Mouse (Mus musculus): Measurements from ENCODE around the gene Fuk.
"Not testable (repeated sequence)": the region's sequence is repeated elsewhere in the genome, so short reads cannot be mapped to it uniquely, and the experiment has no call there.

The Fuk gene

GRCm38 (mm10) chr8:110901839-110902578 is at the start of gene Fuk:
Gene Fuk (minus strand): TSS chr8:110902488.
- peak; percentile 89 to 92 for DNase-seq

GRCm38 (mm10) chr8:110950065-110950484 is 47.8 kb upstream of the Fuk start:
- no peak for DNase-seq

DNA sequence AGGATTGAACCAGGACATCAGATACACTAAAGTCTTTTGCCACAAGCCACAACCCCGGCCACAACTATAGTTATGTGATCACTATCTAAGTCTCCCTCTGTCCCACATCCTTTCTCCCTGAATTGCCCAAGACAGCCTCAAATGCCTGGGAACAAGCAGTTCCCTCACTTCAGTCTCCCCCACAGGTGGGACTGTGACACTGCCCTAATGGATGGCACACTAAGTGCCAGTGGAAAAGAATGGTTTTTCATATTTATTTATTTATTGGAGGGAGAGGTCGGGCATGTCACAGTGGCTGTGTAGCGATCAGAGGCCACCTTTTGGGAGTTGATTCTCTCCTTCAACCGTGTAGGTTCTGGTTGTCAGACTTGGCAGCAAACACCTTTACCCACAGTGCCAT is 43.4 kb upstream of the Fuk start:
- DNase-seq, result no peak

DNA sequence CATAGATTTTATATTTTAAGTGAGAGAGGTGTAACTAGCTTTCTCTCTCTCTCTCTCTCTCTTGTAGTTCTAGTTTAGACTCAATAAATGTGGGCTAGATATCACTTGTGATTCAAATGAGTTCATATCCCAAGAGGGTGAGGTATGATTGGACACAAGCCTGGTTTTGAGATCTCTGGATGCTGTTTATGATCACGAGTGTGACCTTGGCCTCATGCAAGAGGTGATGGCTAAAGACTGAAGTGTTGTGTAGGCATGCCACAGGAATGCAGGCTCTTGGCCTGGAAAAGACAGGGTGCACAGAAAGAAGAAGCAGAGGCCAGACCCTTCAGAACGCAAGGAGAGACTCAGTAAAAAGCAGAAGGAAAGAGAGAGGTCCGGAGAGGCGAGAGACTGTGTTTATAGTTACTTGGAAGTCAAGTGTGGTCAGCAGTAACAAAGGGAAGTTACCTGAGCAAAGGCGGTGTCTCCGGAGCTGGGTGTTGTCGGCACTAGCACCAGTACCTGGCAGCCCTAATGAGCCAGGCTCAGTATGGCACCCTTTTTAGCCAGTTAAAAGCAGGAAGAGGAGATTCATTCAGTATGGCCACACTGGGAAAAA is 42.1 kb upstream of the Fuk start:
- DNase-seq, result no peak

DNA sequence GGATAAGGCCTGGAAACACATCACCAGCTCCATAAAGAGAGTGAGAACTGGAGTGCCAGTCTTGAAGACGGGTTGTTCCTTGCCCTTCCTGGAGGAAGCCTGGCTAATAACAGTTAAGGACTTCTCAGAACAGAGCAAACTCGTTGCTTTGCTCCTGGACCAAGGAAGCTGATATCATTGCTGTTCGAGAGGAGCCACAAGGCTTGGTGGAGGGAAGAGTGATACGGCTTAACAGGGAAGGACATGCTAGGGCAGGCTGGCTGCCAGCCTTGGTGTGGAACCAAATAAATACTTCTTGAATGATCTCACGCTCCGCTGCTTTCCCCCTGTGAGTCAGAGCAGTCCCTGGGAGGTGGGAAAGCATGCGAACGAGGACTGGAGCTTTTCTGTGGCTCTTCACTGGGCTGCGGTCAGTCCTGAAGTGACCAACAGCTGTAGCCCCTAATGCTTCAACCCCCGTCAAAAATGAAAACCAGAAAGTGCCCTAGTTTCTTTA is 39.2 kb upstream of the Fuk start:
- DNase-seq, result peak; percentile 88 to 91

- peak; percentile 86 to 90 for DNase-seq
Observed at GRCm38 (mm10) chr8:110940682-110941452, 38.6 kb upstream of the Fuk start.

DNA sequence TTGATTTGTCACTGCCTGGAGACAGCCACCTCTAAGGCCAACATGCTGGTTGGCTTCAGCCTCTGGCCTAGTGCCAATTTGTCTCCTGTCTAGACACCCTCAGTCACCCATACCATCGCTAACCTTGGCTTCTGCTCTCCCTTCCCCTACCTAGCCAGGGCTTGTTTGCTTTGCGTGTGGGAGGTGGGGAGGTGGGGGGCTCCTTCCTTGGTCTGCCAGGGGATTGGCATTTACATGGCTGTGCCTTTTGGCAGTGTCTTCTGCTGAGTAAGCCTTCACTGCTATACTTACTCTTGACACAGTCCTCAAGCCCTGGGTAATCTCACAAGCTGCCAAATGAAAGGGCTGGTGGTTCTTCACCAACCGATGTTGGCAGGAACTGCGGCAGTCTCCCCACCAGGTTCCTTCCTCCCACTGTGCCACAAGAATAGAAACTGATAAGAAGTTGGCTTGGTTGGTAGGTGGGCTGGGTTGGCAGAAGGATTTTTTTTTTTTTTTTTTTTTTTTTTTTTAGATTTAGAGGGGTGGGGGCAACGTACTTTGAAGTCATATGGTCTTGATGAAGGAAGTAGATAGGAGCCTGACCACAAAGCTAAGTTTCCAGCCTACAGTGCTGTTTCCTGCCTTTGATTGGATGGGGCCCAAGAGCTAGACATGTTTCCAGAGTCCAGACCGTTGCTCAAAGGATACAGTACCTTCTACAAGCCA is 36.7 kb upstream of the Fuk start:
- peak; percentile 87 to 90 for DNase-seq

DNA sequence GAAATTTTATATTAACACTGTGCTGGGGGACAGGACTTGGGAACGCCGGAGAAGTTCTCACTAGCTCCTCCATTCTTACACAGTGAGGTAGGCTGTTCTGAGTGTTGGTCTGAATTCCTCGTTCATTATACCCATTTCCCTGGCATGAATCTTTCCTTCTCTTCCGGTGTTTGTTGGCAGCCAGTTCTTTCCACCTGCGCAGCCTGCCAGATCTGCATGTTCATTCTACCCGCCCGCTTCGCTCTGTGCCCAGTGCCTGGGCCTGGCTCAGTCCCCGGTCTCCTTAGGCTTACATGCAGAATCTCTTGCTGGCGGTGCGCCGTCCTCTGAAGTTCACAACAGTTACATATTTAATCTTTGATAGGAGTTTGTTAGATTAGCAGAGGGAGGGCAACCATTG is 33.9 kb upstream of the Fuk start:
- peak; percentile 73 to 82 for DNase-seq

DNA sequence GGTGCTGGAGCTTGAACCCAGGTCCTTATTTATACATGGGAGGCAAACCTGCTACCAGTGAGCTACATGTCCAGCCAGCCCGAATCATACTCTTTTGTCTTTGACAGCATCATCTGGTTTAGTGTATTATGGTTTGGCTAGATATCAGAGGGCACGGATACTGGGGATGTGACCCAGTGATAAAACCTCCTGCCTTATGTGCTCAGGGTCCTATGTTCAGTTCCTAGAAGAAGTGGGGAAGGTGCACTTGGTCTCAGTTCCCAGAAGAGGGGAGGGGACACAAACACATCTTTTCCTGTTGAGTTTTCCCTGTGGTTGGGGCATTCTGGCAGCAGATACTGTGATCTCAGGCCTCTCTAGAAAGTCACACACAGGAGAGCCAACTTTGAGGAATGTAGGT is 31.0 kb upstream of the Fuk start:
- no peak for DNase-seq

DNA sequence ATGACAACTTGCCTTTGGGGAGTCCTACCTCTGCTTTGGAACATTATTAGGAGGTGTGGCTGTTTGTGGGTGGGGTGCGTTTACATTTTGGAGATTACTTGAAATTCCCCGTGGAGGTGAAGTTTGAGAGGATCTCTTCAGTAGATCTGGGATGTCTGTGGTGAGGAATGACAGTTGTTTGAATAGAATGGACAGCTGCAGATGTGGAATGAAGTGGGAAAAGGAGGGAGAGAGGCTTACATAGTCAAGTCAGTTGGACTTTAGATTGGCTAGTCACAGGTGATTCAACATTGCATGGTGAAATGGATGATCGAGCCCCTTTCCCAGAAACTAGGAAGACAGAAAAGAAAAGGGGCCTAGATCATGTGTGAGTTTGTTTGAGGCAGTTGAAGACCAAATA is 30.2 kb upstream of the Fuk start:
- DNase-seq, result no peak

DNA sequence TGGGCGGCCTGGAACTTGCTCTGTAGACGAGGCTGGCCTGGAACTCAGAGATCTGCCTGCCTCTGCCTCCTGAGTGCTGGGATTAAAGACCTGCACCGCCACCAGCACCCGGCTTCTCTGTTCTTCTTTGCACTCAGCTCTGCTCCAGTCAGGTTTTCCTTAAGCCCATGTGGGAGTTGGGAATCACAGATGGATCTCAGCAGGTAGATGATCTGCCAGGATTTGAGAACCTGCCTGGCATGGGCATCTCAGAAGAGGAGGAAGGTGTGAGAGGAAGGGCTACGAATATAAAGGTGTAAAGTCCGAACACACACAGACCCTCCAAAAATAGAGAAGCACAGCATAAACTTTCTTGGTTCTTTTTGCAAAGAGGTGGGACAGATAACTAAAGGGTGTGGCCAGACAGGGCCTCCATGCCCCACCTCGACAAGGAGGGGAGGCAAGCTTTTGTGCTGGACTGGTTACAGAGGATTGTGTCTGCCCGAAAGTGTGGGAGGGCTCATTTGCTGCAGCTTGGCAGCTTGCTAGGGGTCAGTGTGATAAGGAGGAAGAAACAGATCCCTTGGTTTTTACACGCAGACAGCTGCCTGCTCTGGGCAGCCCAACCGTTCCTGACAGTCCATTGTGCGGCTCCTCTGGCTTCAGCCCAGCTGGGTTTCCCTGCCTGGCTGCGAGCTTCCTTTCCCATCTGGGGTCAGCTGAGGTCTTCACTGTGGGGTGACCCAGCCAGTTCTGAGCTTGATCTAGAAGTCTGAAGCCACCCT is 29.1 kb upstream of the Fuk start:
- DNase-seq, result peak; percentile 81

- not testable (repeated sequence) for DNase-seq
Observed at GRCm38 (mm10) chr8:110929672-110930071, 27.4 kb upstream of the Fuk start.

DNA sequence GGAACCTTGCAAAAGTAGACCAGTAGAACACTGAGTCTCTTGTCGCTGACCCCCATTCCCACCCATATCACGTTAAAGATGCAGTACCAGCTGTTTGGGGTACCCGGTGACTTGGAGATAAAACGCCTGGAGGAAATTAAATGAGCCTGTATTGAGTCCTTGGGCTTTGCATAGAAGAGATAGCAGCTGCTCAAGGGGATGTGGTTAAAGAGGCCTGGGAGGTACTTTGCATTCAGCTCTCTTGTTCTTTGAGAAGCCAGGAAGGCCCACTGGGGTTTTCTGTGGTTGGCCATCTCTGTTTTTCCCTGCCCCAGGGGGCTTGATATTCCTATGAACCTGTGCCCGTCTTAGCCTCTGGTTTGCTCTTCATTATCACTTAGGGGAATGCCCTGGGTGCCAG is 26.8 kb upstream of the Fuk start:
- no peak for DNase-seq

- DNase-seq, result no peak
Observed at GRCm38 (mm10) chr8:110928435-110928834, 26.1 kb upstream of the Fuk start.

GRCm38 (mm10) chr8:110926690-110927089 is 24.4 kb upstream of the Fuk start:
- no peak for DNase-seq

GRCm38 (mm10) chr8:110925691-110926140 is 23.4 kb upstream of the Fuk start:
- no peak for DNase-seq

DNA sequence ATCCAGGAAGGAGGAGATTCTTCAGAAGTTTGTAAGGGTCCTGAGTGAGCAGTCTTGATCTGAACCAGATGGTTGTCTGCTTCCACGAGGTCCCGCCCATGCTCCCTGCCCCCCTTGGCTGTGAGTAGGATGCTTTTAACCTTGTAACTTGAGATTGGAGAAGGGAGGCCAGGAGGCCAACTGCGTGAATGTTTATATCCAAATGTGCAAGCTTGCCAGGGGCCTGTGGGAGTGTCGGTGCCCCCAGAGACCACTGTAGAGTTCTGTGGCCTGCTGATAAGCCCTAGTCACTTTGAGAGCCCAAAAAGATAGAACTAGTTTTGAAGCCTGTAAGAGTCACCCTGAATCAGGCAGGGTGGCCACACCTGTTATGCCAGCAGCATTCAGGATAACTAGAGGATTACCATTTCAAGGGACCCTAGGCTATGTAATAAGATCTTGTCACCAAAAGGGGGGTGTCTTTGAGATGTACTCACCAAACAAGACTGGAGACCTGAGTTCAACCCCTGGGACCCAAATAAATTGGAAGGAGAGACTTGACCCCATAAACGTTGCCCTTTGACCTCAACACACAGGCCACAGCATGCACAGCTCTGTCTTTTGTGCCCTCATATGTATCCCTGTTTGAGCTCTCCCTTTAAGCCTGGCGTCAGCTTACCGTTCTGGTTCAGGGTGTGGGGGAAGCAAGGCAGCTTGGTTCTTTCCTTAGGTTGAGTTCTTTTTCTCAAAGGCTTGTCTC is 19.4 kb upstream of the Fuk start:
- peak; percentile 37 to 47 for DNase-seq

DNA sequence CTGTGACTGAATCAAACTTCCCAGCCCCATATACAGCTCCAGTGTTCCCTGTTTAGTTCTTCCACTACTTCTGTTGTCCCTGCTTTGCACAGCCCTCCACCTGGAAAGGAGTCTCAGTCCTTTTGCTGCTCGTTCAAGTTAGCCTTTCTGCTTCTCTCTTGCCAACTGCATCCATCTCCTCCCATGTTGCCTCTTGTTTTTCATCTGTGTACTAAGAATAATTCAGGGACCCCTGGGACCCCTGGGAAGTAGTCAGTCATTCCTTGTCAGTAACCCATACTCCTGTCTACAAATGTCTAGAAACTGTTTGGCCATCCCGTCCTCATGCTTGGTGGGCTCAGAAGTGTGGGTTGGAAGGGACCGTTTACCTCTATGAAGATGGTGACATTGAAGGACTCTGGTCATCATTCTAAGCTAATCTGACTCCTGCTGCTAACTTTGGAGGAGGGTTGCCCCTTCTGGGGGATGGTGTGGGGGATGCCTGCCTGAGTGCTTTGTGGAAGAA is 18.5 kb upstream of the Fuk start:
- peak in 1 of 2 experiments; percentile 31 for DNase-seq

DNA sequence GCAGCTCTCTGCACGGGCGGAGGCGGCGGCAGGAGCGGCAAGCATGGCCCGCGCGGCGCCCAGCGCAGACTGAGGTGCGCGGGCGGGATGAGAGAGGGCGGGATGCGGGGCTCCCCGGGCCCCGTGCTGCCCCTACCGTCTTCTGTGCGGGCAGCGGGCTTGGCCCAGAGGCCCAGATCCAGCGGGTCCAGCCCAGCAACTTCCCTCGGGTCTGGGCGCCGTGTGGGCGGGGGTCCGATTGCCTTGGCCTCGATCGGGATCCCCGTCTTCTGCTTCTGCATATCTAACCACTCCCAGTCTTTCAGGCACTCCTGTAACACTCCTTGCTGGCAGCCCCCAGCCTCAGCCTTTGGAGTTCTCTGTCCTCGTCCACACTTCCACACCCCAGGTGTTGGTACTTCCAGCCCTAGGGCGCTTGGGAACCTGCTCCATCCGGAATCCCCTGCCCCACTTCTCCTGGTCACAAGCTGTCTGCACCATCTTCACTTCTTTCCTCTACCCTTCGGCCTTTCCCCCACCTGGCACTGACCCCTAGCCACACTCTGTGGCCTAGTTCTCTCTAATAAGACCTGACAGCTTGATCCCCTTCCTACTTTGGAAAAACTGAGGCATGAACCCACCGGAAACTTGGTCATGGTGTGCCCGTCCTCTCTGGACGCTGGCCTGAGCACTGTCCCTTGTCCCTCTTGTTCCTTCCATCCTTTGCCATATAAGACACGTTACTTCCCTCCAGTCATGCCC is 17.9 kb upstream of the Fuk start:
- DNase-seq, result no peak

DNA sequence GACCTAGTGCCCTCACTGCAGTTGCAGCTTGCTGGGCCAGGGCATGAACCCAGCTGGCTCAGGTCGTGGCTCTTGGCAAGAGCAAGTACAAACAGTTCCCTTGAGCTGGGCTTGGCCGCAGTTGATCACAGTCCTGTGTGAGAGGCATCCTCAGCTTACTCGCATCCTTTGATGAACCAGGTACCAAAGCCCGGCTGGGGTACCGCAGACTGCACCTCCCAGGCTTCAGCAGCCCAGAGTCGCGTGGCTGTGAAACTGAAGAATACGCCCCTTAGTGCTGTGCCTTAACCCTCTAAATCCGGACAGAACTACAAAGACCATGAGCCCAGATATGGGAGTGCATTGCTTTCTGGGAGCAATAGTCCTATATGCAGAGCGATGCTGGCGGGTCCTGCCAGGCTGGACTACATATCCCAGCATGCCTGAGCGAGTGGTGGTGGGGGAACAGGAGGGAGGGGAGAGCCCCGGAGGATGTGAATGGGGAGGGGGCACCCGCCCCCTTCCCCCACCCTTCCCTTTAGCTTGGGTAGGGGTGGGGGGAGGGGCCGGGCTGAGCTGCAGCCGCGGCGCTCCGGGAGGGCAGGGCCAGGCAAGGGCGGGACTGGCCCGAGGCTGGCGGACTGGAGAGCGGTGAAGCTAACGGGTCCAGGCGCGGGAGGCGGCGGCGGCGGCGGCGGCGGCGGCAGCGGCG is 17.2 kb upstream of the Fuk start, which contains the start of gene St3gal2:
Gene St3gal2, plus strand, starts transcription at position 582 of the 691 bp plus-strand sequence.
- peak; percentile 95 to 96 for DNase-seq

Data from cerebellum, postnatal 10 days (tissue).